Mouse (Mus musculus) ES-E14 (cell line): ENCODE results near the gene Gpa33. TPM values are rescaled to one million over a fixed set of nuclear protein-coding genes. Genes with fewer than 3 reads are reported as not detected.
"Not testable (repeated sequence)": the region's sequence is repeated elsewhere in the genome, so short reads cannot be mapped to it uniquely, and the experiment has no call there.

Source experiments
- DNase-seq: peaks from one replicate; pipeline ENCODE4 v3.0.0-alpha.2; 2013; ENCODE audit warnings: low read depth, low spot score
- H3K27ac ChIP-seq: 2 replicates; pipeline ENCODE4 v1.5.1; 2012; ENCODE audit warnings: low read depth, mild to moderate bottlenecking, low read length, moderate library complexity, mixed read lengths; ENCODE audit not compliant: poor library complexity, insufficient read depth, severe bottlenecking
- H3K36me3 ChIP-seq: 2 replicates; pipeline ENCODE4 v1.6.1; 2012; ENCODE audit warnings: mild to moderate bottlenecking, low read length, moderate library complexity, mixed read lengths; ENCODE audit not compliant: control insufficient read depth, poor library complexity, insufficient read depth, severe bottlenecking
- H3K4me1 ChIP-seq, 2 experiments: fragments of 150-350 bp in 1 of 2; sonication (generic) in 1 of 2; 2 replicates each; pipeline ENCODE4 v1.6.1; 2012; ENCODE audit warnings: low read length in 2 of 2, mild to moderate bottlenecking in 1 of 2, mixed read lengths in 1 of 2; ENCODE audit not compliant: control insufficient read depth in 2 of 2, insufficient read depth in 2 of 2, poor library complexity in 1 of 2
- H3K4me3 ChIP-seq, 2 experiments: fragments of 150-350 bp in 1 of 2; sonication (generic) in 1 of 2; 2 replicates each; pipeline ENCODE4 v1.5.1; 2012; ENCODE audit warnings: low read length in 2 of 2, low read depth in 1 of 2, mild to moderate bottlenecking in 1 of 2, mixed read lengths in 1 of 2; ENCODE audit not compliant: insufficient read depth in 1 of 2, poor library complexity in 1 of 2, severe bottlenecking in 1 of 2
- H3K9ac ChIP-seq: 2 replicates; pipeline ENCODE4 v1.6.1; 2012; ENCODE audit warnings: low read depth, mild to moderate bottlenecking, low read length, mixed read lengths; ENCODE audit not compliant: poor library complexity, insufficient read depth, severe bottlenecking
- H3K9me3 ChIP-seq: fragments of 150-350 bp; sonication (generic); 2 replicates; pipeline ENCODE4 v1.6.1; 2012; ENCODE audit warnings: low read depth, mild to moderate bottlenecking, low read length; ENCODE audit not compliant: control insufficient read depth, insufficient read depth
- CHD2 ChIP-seq: IDR thresholded peaks from 2 replicates; pipeline ENCODE4 v1.6.1; 2014; ENCODE audit warnings: mild to moderate bottlenecking, low read depth, low read length, inconsistent platforms
- HCFC1 ChIP-seq: IDR thresholded peaks from 2 replicates; pipeline ENCODE4 v1.6.1; 2012; ENCODE audit warnings: low read length, inconsistent platforms, borderline replicate concordance; ENCODE audit not compliant: insufficient read depth
- MAFK ChIP-seq: IDR thresholded peaks from 2 replicates; pipeline ENCODE4 v1.6.1; 2014; ENCODE audit warnings: mild to moderate bottlenecking, low read depth, low read length, inconsistent platforms; ENCODE audit not compliant: insufficient read depth
- ZC3H11A ChIP-seq: IDR thresholded peaks from 2 replicates; pipeline ENCODE4 v1.6.1; 2012; ENCODE audit warnings: low read depth, mild to moderate bottlenecking, inconsistent platforms, low read length, borderline replicate concordance
- ZNF384 ChIP-seq: IDR thresholded peaks from 2 replicates; pipeline ENCODE4 v1.6.1; 2012; ENCODE audit warnings: low read depth, low read length, inconsistent platforms
- in situ Hi-C, 2 experiments: fragments of 600-800 bp; cut with MboI; formaldehyde crosslinking; loops; one replicate each; pipeline ENCODE4 v1.15.1; 2025; ENCODE audit warnings: low sequenced_read_pairs in 2 of 2, inconsistent platforms in 1 of 2; ENCODE audit not compliant: unreplicated experiment in 2 of 2
- total RNA-seq: library from RNA; depleted of rRNA; stranded (reverse); fragments of 300-350 nt; gene quantifications from 2 replicates; pipeline ENCODE4 v1.2.3, GENCODE M21; 2012

Gene Gpa33
- total RNA-seq, 1 experiment = 68.0 TPM

DNA sequence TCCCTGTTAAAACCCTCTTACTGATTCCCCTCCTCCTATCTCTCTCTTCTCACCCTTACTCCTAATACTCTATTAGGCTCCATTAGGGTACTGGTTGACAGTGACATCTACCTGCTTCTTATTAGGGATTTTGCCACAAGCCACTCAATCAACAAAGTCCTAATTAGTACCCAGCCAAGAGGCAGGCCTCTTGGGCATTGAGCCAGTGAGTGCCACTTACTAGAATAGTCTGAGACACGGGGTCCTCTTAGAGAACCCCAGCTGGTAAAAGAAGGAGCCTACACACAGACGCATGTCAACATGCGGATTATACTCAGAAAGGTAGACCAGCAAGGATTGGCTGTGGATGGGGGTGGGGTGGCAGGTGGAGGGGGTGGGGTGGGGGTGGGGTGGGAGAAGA is 9.1 kb downstream of the Gpa33 start:
- in situ Hi-C loops = no loop called here

DNA sequence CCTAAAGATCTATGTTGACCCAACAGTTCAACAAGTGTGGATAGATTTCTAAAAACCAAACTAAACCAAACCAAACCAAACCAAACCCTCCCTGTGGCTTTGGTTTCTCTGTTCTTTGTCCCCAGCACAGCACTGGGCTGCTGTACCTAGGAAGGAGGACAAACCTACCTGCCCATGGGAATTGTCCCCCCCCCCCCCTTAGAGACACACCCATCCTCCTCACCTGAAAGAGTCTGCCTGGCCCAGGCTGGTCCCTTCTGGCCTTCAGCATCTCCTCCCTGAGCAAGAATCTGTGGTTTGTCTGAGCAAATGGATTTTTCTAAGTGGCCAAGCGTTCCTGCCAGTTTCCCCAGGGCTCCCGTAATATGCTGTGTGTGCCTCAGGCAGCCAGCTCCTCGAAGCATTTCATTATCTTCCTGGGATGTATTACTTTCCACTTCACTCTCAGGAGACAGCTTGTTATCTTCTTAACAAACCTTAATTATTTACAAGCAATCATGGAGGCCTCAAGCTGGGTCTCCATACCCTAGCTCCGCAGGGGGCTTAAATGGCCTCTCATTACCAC is 9.7 kb downstream of the Gpa33 start:
- Histone ChIP-seq H3K4me1 (peaks cover 8 to 37% of the 10 kb centered on the region in 2 experiments; a peak in 3 of 4 replicates), H3K27ac (no peak overlapping the region), H3K4me3 (no peak overlapping the region), H3K36me3 (peaks cover 6% of the 10 kb centered on the region; the same call in 1 of the 2 replicates), H3K9me3 (peaks cover 1% of the 10 kb centered on the region; the same call in 1 of the 2 replicates), H3K9ac (peak overlapping the region; percentile 23; the same call in 1 of the 2 replicates)
- no peak for DNase-seq
- TF ChIP-seq CHD2 (no peak), HCFC1 (no peak), ZC3H11A (no peak), MAFK (no peak), ZNF384 (no peak)
- in situ Hi-C loops = no loop called here

More for the DNA sequence above, 9.1 kb downstream of the Gpa33 start:
- TF ChIP-seq CHD2 = no peak
- TF ChIP-seq MAFK = no peak
- TF ChIP-seq ZC3H11A = no peak
- TF ChIP-seq HCFC1 = no peak
- no peak for TF ChIP-seq ZNF384
- no peak overlapping the region for H3K4me3 ChIP-seq
- peaks cover 6% of the 10 kb centered on the region; the same call in 1 of the 2 replicates for H3K36me3 ChIP-seq
- DNase-seq = no peak
- H3K4me1 ChIP-seq = peaks cover 8 to 37% of the 10 kb centered on the region in 2 experiments; a peak in 3 of 4 replicates
- no peak overlapping the region; the same call in 1 of the 2 replicates for H3K9ac ChIP-seq
- no peaks in the 10 kb centered on the region for H3K9me3 ChIP-seq
- no peak overlapping the region; the same call in 1 of the 2 replicates for H3K27ac ChIP-seq

DNA sequence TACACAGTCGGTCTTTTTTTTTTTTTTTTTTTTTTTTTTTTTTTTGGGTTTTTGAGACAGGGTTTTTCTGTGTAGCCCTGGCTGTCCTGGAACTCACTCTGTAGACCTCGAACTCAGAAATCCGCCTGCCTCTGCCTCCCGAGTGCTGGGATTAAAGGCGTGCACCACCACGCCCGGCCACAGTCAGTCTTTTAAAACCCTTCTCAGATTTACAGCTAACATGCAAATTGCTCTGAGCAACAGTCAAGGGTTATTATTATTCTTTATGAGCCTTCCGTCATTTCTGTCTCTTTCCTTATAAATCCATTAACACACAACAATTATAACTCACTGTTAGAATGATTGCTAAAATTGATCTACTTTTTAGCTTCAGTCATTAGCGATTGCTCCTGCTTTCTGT is 11.8 kb downstream of the Gpa33 start:
- H3K9ac ChIP-seq, H3K9me3 ChIP-seq, DNase-seq, in situ Hi-C loops, H3K4me3 ChIP-seq: not testable (repeated sequence)
- Histone ChIP-seq H3K36me3 (peaks cover 12% of the 10 kb centered on the region; the same call in 1 of the 2 replicates), H3K27ac (peak overlapping the region; percentile 74; the same call in 1 of the 2 replicates), H3K4me1 (peaks cover 4 to 34% of the 10 kb centered on the region in 2 experiments; a peak in 3 of 4 replicates)
- TF ChIP-seq ZNF384 = 0 out of 2 replicates have a peak, but pooled peaks have one; percentile 18

DNA sequence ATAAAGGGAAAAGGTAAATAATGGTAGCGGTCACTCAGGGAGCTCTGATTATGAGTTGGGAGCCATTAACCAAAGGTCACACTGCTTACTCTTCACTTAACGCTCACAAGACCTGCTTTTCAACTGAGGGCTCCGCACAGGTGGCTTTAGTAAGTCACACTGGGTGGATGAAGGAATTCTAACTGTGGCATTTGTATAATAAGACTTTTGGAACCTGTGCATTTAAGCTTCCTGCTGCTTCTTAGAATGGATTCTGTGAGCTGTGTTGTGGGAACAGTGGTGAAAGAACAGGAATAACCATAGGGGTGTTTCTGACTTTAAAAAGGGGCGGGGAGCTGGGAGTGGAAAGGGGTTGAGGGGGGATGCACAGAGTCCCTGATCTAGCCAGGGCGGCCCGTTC is 12.3 kb downstream of the Gpa33 start:
- Histone ChIP-seq H3K9ac (no peak overlapping the region), H3K4me1 (peaks cover 4 to 30% of the 10 kb centered on the region in 2 experiments; a peak in 3 of 4 replicates), H3K36me3 (peaks cover 12% of the 10 kb centered on the region; the same call in 1 of the 2 replicates), H3K9me3 (peaks cover 1% of the 10 kb centered on the region; the same call in 1 of the 2 replicates), H3K27ac (peak overlapping the region; percentile 74; the same call in 1 of the 2 replicates), H3K4me3 (no peak overlapping the region; a peak in 1 of 4 replicates)
- no peak for TF ChIP-seq ZNF384
- TF ChIP-seq MAFK = no peak
- no peak for TF ChIP-seq HCFC1
- TF ChIP-seq ZC3H11A = no peak
- no peak for TF ChIP-seq CHD2
- in situ Hi-C loops = no loop called here
- DNase-seq = peak; percentile 60

GRCm38 (mm10) chr1:166146626-166147025 is 16.6 kb downstream of the Gpa33 start:
- Histone ChIP-seq H3K36me3 (peaks cover 24% of the 10 kb centered on the region), H3K27ac (no peak overlapping the region), H3K9ac (no peak overlapping the region), H3K4me1 (peaks cover 0 to 16% of the 10 kb centered on the region in 2 experiments; a peak in 2 of 4 replicates), H3K9me3 (peaks cover 1% of the 10 kb centered on the region; the same call in 1 of the 2 replicates), H3K4me3 (no peak overlapping the region)
- DNase-seq = no peak
- in situ Hi-C loops = no loop called here
- no peak for TF ChIP-seq ZC3H11A
